Mouse (Mus musculus): ENCODE data around the gene Map3k19. TPM values are rescaled to one million over a fixed set of nuclear protein-coding genes. Genes with fewer than 3 reads are reported as not detected.

The Map3k19 gene
- polyA plus RNA-seq, 1 experiment from 2014 or later = 0.53 TPM

DNA sequence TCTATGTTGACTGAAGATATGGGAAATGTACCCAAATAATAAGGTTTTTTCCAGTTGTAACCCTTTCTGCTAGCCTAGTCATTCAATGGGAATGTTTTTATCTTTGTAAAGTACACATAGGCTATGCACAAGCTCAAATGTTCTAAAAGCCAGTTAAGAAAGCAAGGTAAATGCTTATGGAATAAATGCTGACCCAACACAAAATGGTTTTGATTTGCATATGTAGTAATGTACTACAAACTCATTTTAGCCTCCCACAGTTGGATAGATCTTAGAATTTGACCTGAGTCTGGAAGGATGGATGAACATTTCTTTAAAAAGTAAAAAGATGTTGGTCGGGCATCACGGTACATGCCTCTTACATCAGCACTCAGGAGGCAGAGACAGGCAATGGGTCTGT is 88.1 kb downstream of the Map3k19 start:
- no peaks in the 10 kb centered on the region for H3K9me3 ChIP-seq
- no peaks in the 10 kb centered on the region for H3K27me3 ChIP-seq
- no peak overlapping the region for H3K27ac ChIP-seq (replicated peaks)
- 91% methylated on average over 2 of the region's 2 CpGs for WGBS
- no peak overlapping the region for H3K9ac ChIP-seq (replicated peaks)
- H3K36me3 ChIP-seq = no peaks in the 10 kb centered on the region
- no peak for ATAC-seq (replicated peaks)
- H3K4me2 ChIP-seq (replicated peaks) = no peak overlapping the region
- H3K4me3 ChIP-seq = no peak overlapping the region
- H3K4me1 ChIP-seq = no peaks in the 10 kb centered on the region

DNA sequence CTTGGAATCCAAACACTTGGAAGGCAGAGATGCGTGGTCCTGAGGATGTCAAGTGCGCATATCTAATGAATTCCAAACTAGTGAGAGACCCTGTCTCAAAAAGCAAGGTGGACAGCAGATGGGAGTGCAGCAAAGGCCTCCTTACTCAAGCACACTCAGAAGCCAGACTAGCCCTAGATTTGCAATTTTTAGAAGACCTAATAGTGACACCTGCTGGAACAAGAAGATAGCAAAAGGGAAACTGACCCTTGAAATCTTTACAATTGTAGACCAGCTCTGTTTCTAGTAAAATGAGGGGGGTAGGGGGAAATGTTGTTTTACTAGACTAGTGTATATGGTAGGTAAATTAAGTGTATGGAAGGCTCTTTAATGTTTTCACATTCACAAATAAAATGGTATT is 89.4 kb downstream of the Map3k19 start:
- 68% methylated on average over 2 of the region's 2 CpGs for whole genome bisulfite sequencing
- no peaks in the 10 kb centered on the region for H3K9me3 ChIP-seq

More for the DNA sequence above, 89.4 kb downstream of the Map3k19 start:
- no peaks in the 10 kb centered on the region for H3K27me3 ChIP-seq
- no peak overlapping the region for H3K4me2 ChIP-seq (replicated peaks)
- H3K27ac ChIP-seq (replicated peaks) = no peak overlapping the region
- no peaks in the 10 kb centered on the region for H3K36me3 ChIP-seq
- H3K4me1 ChIP-seq = no peaks in the 10 kb centered on the region
- H3K4me3 ChIP-seq = no peak overlapping the region
- no peak overlapping the region for H3K9ac ChIP-seq (replicated peaks)
- no peak for ATAC-seq (replicated peaks)

Other genes starting within 250 kb of the Map3k19 start
- 17.3 and 18.8 TPM in 2 replicates for gene Tmem163, start 175.5 kb downstream of the Map3k19 start, polyA plus RNA-seq (2015; fragmentation: Nextera tagmentation; extraction: Ambion mirVana)
- gene Acmsd, start 125.6 kb downstream of the Map3k19 start, polyA plus RNA-seq (2015; fragmentation: Nextera tagmentation; extraction: Ambion mirVana) = 0.09 TPM in 1 of 2 replicates, not detected in the other
- gene Ccnt2, start 80.9 kb downstream of the Map3k19 start, polyA plus RNA-seq (2015; fragmentation: Nextera tagmentation; extraction: Ambion mirVana) = 109 and 115 TPM in 2 replicates
- gene Rab3gap1, start 13.7 kb upstream of the Map3k19 start, polyA plus RNA-seq (2015; fragmentation: Nextera tagmentation; extraction: Ambion mirVana) = 17.3 and 19.2 TPM in 2 replicates
- gene Zranb3, start 248.0 kb upstream of the Map3k19 start, polyA plus RNA-seq (2015; fragmentation: Nextera tagmentation; extraction: Ambion mirVana) = 4.7 and 4.9 TPM in 2 replicates
- 96.8 and 99.4 TPM in 2 replicates for gene R3hdm1, start 248.3 kb upstream of the Map3k19 start, polyA plus RNA-seq (2015; fragmentation: Nextera tagmentation; extraction: Ambion mirVana)

Data from forebrain, embryonic 15.5 days (tissue).